Mouse (Mus musculus) midbrain, embryonic 14.5 days (tissue): ENCODE measurements around the gene 1110051M20Rik. TPM values are rescaled to one million over a fixed set of nuclear protein-coding genes. Genes with fewer than 3 reads are reported as not detected.

ENCODE experiments used
- ATAC-seq: fragments of 200-750 bp; cut with Nextera tagmentation; 2 replicates; pipeline ENCODE4 v1.8.0; 2017; ENCODE audit warnings: moderate number of reproducible peaks, moderate library complexity; ENCODE audit not compliant: low FRiP score, low TSS enrichment
- DNase-seq: peaks from one replicate; pipeline ENCODE4 v3.0.0-alpha.2; 2015
- H3K27ac ChIP-seq: fragments of 300-500 bp; sonication (generic); replicated peaks from 2 replicates; pipeline ENCODE4 v1.5.1; 2014; ENCODE audit warnings: mild to moderate bottlenecking, low read depth, low read length, moderate library complexity
- H3K27me3 ChIP-seq: fragments of 300-500 bp; sonication (generic); 2 replicates; pipeline ENCODE4 v1.6.1; 2014; ENCODE audit warnings: low read length, control low read depth, mixed read lengths; ENCODE audit not compliant: control insufficient read depth, insufficient read depth
- H3K36me3 ChIP-seq: fragments of 300-500 bp; sonication (generic); 2 replicates; pipeline ENCODE4 v1.6.1; 2014; ENCODE audit warnings: low read length, control low read depth; ENCODE audit not compliant: control insufficient read depth, insufficient read depth
- H3K4me1 ChIP-seq: fragments of 300-500 bp; sonication (generic); 2 replicates; pipeline ENCODE4 v1.6.1; 2014; ENCODE audit warnings: mild to moderate bottlenecking, antibody characterized with exemption, low read length, control low read depth; ENCODE audit not compliant: control insufficient read depth, insufficient read depth
- H3K4me2 ChIP-seq: fragments of 300-500 bp; sonication (generic); 2 replicates; pipeline ENCODE4 v1.6.1; 2014; ENCODE audit warnings: mild to moderate bottlenecking, low read length, moderate library complexity
- H3K4me3 ChIP-seq: fragments of 300-500 bp; sonication (generic); replicated peaks from 2 replicates; pipeline ENCODE4 v1.5.1; 2014; ENCODE audit warnings: low read depth, low read length
- H3K9ac ChIP-seq: fragments of 300-500 bp; sonication (generic); replicated peaks from 2 replicates; pipeline ENCODE4 v1.6.1; 2014; ENCODE audit warnings: mild to moderate bottlenecking, low read length, moderate library complexity
- H3K9me3 ChIP-seq: fragments of 300-500 bp; sonication (generic); 2 replicates; pipeline ENCODE4 v1.6.1; 2016; ENCODE audit warnings: low read length, control low read depth, mixed read lengths; ENCODE audit not compliant: control insufficient read depth
- WGBS: fragments of 180-500 bp; shearing (Covaris S2); extraction: QIAGEN DNeasy Blood & Tissue Kit; methylation state at CpG from one replicate; pipeline ENCODE4 v1.1.7; 2014; 5-methylcytosine and 5-hydroxymethylcytosine counted together
- polyA plus RNA-seq: library from polyadenylated mRNA; unstranded; fragments of >200 nt; fragmentation: Nextera tagmentation; extraction: Ambion mirVana; gene quantifications from 2 replicates; pipeline ENCODE4 v1.2.1, GENCODE M21; 2014

Gene 1110051M20Rik
- polyA plus RNA-seq, 1 experiment from 2014 or later = 175 TPM

DNA sequence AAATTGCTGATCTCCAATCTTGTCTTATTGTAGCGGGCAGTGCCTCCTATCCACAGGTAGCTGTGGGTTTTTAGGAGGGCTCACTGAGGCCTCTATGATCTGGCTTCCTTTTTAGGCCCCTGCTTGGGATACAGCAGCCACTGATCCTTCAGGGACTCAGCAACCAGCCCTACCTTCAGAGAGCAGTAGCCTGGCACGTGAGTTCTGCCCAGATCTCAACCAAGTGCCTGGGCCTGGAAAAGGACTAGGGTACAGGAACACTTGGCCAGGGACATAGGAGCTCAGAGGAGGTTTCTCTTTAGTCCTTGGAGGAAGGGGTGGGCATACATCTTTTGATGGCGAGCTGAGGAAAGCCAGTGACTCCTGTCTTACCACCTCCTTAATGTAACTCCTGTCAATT, 176.5 kb downstream of the 1110051M20Rik start:
- ATAC-seq (no peak), DNase-seq (no peak)
- WGBS = 94% methylated on average over 3 of the region's 3 CpGs
- Histone ChIP-seq H3K4me3 (no peak overlapping the region), H3K27ac (no peak overlapping the region), H3K4me1 (peaks cover 15% of the 10 kb centered on the region), H3K27me3 (no peaks in the 10 kb centered on the region), H3K4me2 (no peak overlapping the region), H3K9me3 (no peaks in the 10 kb centered on the region), H3K9ac (no peak overlapping the region), H3K36me3 (peaks cover 62% of the 10 kb centered on the region)

DNA sequence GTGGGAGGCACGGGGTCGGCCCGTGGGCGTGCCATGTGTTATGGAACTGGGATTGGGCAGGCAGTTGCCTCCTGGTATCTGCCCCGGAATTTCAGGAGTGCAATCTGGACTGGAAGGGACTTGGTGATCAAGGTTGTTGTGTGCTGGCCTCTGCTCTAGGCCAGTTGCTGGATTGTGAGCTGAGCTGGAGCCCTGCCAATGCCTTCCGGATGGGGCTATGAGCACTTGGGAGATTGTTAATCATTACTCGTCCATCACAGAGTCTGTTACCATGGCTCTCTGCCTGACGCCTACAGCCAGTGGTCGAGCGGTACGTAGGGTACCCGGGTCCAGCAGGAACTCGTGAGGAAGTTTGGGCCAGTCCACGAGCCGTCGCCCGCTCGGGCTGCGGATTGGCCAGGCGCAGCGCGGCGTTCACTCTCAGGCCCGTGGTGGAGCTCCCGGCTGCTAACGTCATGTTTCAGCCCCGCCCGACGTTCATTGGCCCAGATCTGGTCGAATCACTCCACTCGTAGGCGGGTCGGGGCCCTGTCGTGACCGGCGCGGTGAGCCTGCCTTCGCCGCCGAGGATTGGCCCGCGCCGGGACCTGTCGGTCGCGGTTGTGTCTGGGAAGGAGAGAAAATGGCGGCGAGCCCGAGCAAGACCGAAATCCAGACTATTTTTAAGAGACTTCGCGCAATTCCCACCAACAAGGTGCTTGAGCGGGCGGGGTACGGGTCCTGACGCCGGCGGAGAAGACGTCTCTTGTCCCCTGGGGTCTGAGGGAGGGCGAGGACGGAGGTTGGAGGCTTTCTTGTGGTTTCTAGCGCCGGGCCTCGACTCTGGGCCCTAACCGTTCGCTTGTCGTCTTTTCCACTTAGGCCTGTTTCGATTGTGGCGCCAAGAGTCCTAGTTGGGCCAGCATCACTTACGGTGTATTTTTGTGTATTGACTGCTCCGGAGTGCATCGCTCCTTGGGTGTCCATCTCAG, 179.5 kb downstream of the 1110051M20Rik start, which contains the start of gene Arfgap2:
Gene Arfgap2, plus strand, starts transcription at position 264 of the 971 bp plus-strand sequence.
- peak; percentile 99 for ATAC-seq
- peak within 1 kb of the TSS; percentile 76 for H3K4me3 ChIP-seq
- peak; percentile 99 for DNase-seq
- peak within 1 kb of the TSS; percentile 91 for H3K27ac ChIP-seq
- H3K27me3 ChIP-seq = no peaks in the 10 kb centered on the region
- peak within 1 kb of the TSS; percentile 86 for H3K9ac ChIP-seq
- H3K4me1 ChIP-seq = peaks cover 15% of the 10 kb centered on the region
- H3K36me3 ChIP-seq = peaks cover 36% of the 10 kb centered on the region
- no peaks in the 10 kb centered on the region for H3K9me3 ChIP-seq
- WGBS = 3% methylated on average over 72 of the region's 72 CpGs
- peak within 1 kb of the TSS; percentile 81 for H3K4me2 ChIP-seq

DNA sequence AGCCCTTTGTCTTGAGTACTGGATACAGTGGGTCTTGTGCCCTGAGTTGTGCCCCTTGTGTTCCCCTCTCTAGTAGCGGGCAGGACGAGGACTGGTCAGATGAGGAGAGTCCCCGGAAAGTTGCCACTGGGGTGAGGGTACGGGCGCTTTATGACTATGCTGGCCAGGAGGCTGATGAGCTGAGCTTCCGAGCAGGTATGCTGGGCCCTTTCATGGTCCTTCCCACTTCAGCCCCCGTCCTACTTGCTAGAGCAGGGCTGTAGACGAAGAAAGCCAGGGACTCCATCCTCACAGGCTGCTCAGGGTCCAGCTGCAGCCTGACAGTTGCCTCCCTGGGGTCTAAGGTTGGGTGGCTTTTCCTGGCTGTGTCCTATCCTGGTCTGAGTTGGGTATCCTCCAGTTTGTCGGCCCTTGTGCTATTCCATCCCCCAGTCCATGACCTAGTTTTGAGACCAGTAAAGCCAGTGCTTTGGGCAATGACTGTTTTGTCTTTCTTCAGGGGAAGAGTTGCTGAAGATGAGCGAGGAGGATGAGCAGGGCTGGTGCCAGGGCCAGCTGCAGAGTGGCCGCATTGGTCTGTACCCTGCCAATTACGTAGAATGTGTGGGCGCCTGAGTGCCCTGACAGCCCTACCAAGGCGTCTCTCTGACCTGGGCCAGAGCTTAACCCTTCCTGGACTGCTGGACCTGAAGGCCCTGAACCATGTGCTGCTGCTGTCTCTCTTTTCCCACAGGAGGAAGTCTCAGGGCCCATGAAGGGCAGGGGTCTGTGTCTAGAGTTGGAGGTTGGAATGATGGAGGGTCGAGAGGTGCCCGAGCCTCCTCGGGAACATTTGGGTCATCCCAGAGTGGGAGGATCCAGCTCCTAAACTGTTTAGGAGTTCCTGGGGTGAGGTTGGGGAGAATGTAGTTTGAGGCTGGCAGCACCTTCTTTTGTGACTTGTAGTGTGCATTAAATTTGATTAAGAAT, 180.5 kb downstream of the 1110051M20Rik start:
- Histone ChIP-seq H3K4me1 (peaks cover 15% of the 10 kb centered on the region), H3K9ac (peak overlapping the region; percentile 86), H3K4me3 (peak overlapping the region; percentile 76), H3K27ac (peak overlapping the region; percentile 91), H3K27me3 (no peaks in the 10 kb centered on the region), H3K36me3 (peaks cover 27% of the 10 kb centered on the region), H3K9me3 (no peaks in the 10 kb centered on the region), H3K4me2 (peak overlapping the region; percentile 77)
- ATAC-seq = no peak
- DNase-seq = no peak
- WGBS = 89% methylated on average over 17 of the region's 17 CpGs

DNA sequence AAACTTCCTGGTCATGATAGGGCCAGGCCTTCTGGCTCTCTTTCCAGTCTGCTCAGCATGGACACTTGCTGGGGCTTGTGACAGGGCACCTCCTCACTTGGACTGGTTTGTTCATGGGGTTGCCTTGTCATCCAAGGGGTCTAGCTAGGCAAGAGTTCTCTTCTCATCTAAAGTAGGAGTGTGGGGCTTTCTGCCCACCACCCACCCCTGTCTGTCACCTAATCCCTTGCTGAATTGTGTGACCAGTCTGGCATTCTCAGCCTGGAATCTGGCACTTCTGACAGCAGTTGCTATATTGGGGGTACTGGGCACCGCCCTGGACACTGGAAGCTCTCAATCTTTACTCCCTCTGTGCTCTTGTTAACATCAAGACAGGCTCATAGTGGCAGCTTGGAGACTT, 185.0 kb downstream of the 1110051M20Rik start:
- no peak overlapping the region for H3K9ac ChIP-seq
- H3K4me1 ChIP-seq = peaks cover 28% of the 10 kb centered on the region
- H3K27me3 ChIP-seq = peaks cover 10% of the 10 kb centered on the region; the same call in 1 of the 2 replicates
- WGBS = 91% methylated on average over 1 of the region's 1 CpGs
- no peaks in the 10 kb centered on the region for H3K9me3 ChIP-seq
- H3K36me3 ChIP-seq = 0 out of 2 replicates have a peak, but pooled peaks cover 4% of the 10 kb centered on the region
- ATAC-seq (no peak), DNase-seq (no peak)
- no peak overlapping the region for H3K4me3 ChIP-seq
- no peak overlapping the region for H3K27ac ChIP-seq
- H3K4me2 ChIP-seq = no peak overlapping the region

DNA sequence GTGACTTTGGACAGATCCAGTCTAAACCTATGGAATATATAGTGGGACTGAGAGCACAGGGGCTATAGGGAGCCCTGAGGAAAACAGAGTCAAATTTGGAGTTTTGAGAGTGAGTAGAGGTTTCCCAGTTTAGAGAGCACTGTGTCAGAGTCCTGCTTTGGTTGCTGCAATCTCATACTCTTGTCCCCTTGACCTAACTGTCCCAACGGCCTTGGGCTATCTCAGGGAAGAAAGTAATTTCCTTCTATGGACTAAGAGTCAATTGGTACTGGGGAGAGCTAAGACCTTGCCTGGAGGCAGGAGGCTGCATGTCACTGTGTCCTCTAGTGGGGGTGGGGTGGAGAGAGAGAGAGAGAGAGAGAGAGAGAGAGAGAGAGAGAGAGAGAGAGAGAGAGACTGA, 185.7 kb downstream of the 1110051M20Rik start:
- no peak overlapping the region for H3K9ac ChIP-seq
- ATAC-seq (no peak), DNase-seq (no peak)
- peaks cover 10% of the 10 kb centered on the region; the same call in 1 of the 2 replicates for H3K27me3 ChIP-seq
- H3K4me1 ChIP-seq = peaks cover 23% of the 10 kb centered on the region
- no peaks in the 10 kb centered on the region for H3K9me3 ChIP-seq
- H3K4me3 ChIP-seq = no peak overlapping the region
- no peak overlapping the region for H3K4me2 ChIP-seq
- no peak overlapping the region for H3K27ac ChIP-seq
- 68% methylated on average over 1 of the region's 1 CpGs for WGBS
- H3K36me3 ChIP-seq = 0 out of 2 replicates have a peak, but pooled peaks cover 4% of the 10 kb centered on the region

DNA sequence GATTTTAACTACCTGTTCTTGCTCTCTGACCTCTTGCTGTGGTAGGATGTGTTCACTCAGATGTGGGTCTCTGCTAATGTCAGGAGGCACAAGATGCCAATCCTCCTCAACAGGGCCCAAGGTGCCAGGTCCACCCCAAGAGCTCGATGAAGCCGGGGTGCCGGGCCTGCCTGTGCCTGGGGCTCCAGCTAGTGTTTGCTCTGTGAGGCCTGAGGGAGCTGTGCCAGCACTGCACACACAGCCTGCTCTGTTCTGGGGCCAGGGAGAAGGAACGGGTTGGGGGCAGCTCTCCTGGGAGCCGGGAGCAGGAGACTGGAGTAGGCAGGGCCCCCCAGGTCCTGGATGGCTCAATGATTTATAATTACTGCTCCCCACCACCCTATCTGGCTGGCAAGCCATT, 186.4 kb downstream of the 1110051M20Rik start:
- 56% methylated on average over 5 of the region's 5 CpGs for WGBS
- no peak for ATAC-seq
- Histone ChIP-seq H3K27me3 (peaks cover 10% of the 10 kb centered on the region; the same call in 1 of the 2 replicates), H3K9me3 (no peaks in the 10 kb centered on the region), H3K4me3 (no peak overlapping the region), H3K9ac (peak overlapping the region; percentile 29; the same call in 1 of the 2 replicates), H3K4me2 (peak overlapping the region; percentile 99), H3K27ac (peak overlapping the region; percentile 22; the same call in 1 of the 2 replicates), H3K36me3 (0 out of 2 replicates have a peak, but pooled peaks cover 4% of the 10 kb centered on the region), H3K4me1 (peaks cover 23% of the 10 kb centered on the region)
- DNase-seq = peak; percentile 20

DNA sequence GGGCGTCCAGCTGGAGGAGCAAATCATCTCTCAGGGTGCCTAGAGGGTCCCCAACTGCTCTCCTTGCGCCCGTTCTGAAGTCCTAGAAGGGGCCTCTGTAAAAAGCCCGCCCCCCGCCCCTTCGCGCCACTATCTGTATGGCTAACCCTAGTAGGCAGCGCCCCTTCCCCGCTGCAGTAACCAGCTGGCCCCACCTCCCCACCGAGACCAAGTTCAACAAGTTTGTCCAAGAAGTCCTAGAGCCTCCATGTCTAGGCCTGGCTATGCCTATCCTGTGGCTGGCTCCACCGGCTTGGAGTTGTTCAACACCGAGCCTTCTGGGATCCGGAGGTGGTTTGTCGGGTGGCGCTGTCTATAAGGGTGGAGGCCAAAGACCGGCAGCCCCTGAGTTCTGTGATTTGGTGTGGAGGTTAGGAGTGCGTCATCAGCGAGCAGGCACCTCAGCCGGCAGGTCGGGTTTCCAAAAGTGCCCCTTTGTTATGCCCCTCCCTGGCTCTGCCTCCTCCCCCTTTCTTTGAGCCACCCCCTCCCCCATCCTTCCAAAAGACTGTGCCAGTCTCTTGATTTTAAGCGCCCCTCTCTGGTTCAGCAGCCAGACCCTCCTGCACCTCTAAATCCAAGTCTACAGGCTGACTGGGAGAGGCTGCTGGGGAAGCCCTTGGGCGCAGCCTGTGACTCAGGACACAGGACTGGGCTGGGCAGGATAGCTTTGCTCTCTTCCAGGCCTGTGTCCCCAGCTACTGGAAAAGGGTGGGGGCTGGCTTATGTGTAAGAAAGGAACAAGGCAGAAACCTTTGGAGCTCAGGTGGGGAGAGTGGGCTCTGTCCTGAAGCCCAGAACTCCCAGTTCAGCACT, 187.2 kb downstream of the 1110051M20Rik start:
- Histone ChIP-seq H3K36me3 (no peaks in the 10 kb centered on the region), H3K9me3 (no peaks in the 10 kb centered on the region), H3K9ac (peak overlapping the region; percentile 56), H3K27me3 (peaks cover 10% of the 10 kb centered on the region; the same call in 1 of the 2 replicates), H3K4me3 (peak overlapping the region; percentile 50), H3K4me2 (peak overlapping the region; percentile 99), H3K4me1 (peaks cover 23% of the 10 kb centered on the region), H3K27ac (peak overlapping the region; percentile 22; the same call in 1 of the 2 replicates)
- 1% methylated on average over 22 of the region's 22 CpGs for WGBS
- DNase-seq (peak; percentile 62), ATAC-seq (peak; percentile 40)
